Mouse (Mus musculus): ENCODE data around the gene Ildr2. TPM values are rescaled to one million over a fixed set of nuclear protein-coding genes. Genes with fewer than 3 reads are reported as not detected.

Gene Ildr2
- polyA plus RNA-seq (2017; shearing (Covaris generic)), result under 1 TPM in 1 of 2 experiments, not detected in 1; 0.26 TPM

GRCm38 (mm10) chr1:166253898-166254894 lies at the start of gene Ildr2:
Gene Ildr2, plus strand, starts transcription at chr1:166254139.

GRCm38 (mm10) chr1:166238315-166238969 lies 15.5 kb upstream of the Ildr2 start, which contains the start of gene Mael:
Gene Mael, minus strand, starts transcription at chr1:166238747.

Other genes starting within 250 kb of the Ildr2 start
- gene Dusp27, start 126.2 kb upstream of the Ildr2 start, polyA plus RNA-seq (2017; shearing (Covaris generic)), result under 1 TPM in 1 of 2 experiments, not detected in 1; 0.27 TPM
- not detected for gene Gpa33, start 123.9 kb upstream of the Ildr2 start, polyA plus RNA-seq (2017; shearing (Covaris generic))
- not detected for gene Mael, start 15.4 kb upstream of the Ildr2 start, polyA plus RNA-seq (2017; shearing (Covaris generic))
- gene Tada1, start 125.0 kb downstream of the Ildr2 start, polyA plus RNA-seq (2017; shearing (Covaris generic)), result 10 to 100 TPM; 52.7 to 60.4 TPM
- gene Pogk, start 155.7 kb downstream of the Ildr2 start, polyA plus RNA-seq (2017; shearing (Covaris generic)), result 1 to 10 TPM; 3.4 to 5.2 TPM
- not detected for gene Gm4846, start 243.4 kb downstream of the Ildr2 start, polyA plus RNA-seq (2017; shearing (Covaris generic))

Measured in activated CD4-positive, CD25-positive, alpha-beta regulatory T cell (primary cell).